Mouse (Mus musculus) liver, embryonic 13.5 days (tissue): ENCODE results near the gene Cacng1. TPM values are rescaled to one million over a fixed set of nuclear protein-coding genes. Genes with fewer than 3 reads are reported as not detected.

Source experiments
- polyA plus RNA-seq: library from polyadenylated mRNA; unstranded; fragments of >200 nt; fragmentation: Nextera tagmentation; extraction: Ambion mirVana; gene quantifications from 2 replicates; pipeline ENCODE4 v1.2.1, GENCODE M21; 2015

Cacng1 gene
- polyA plus RNA-seq, 1 experiment from 2014 or later = 0.08 TPM

Other genes with a start within 250 kb of the Cacng1 start
- gene Pitpnc1, start 245.8 kb downstream of the Cacng1 start, polyA plus RNA-seq = 7.4 and 8.3 TPM in 2 replicates
- 134 and 159 TPM in 2 replicates for gene Psmd12, start 237.0 kb downstream of the Cacng1 start, polyA plus RNA-seq
- gene Helz, start 168.6 kb downstream of the Cacng1 start, polyA plus RNA-seq = 5.4 and 7.1 TPM in 2 replicates
- 0.13 and 0.15 TPM in 2 replicates for gene Cacng4, start 78.0 kb upstream of the Cacng1 start, polyA plus RNA-seq
- 0.16 and 0.30 TPM in 2 replicates for gene Cacng5, start 198.5 kb upstream of the Cacng1 start, polyA plus RNA-seq